Mouse (Mus musculus) T-helper 1 cell (primary cell): ENCODE measurements at regions not wholly inside any gene's neighbourhood (a gene's known extent, or its start where the extent isn't known, plus 50 kb on each side); places are given as distances from the start of the nearest gene placed in this dataset.

ENCODE experiments used
- in situ Hi-C: fragments of 300-600 bp; cut with MboI, MseI; formaldehyde crosslinking; loops from one replicate; pipeline ENCODE4 v1.15.1; 2025; ENCODE audit warnings: high pct_unique_total_duplicates

- in situ Hi-C loops: no loop called here
These were observed 240.3 kb upstream of the Lrig3 start for GRCm38 (mm10) chr10:125725681-125726139.

GRCm38 (mm10) chr10:125726546-125726945, 239.4 kb upstream of the Lrig3 start:
- in situ Hi-C loops: no loop called here

GRCm38 (mm10) chr10:125735744-125736494, 230.0 kb upstream of the Lrig3 start:
- in situ Hi-C loops: no loop called here

- in situ Hi-C loops: no loop called here
These were observed 222.8 kb upstream of the Lrig3 start for GRCm38 (mm10) chr10:125743181-125743580.

GRCm38 (mm10) chr10:125749031-125749585, 216.9 kb upstream of the Lrig3 start:
- in situ Hi-C loops: no loop called here

- in situ Hi-C loops: no loop called here
These were observed 213.3 kb upstream of the Lrig3 start for GRCm38 (mm10) chr10:125752506-125753218.

GRCm38 (mm10) chr10:125759171-125759570, 206.8 kb upstream of the Lrig3 start:
- in situ Hi-C loops: no loop called here

- in situ Hi-C loops: no loop called here
These were observed 203.4 kb upstream of the Lrig3 start for GRCm38 (mm10) chr10:125762367-125763068.

GRCm38 (mm10) chr10:125764402-125765102, 201.4 kb upstream of the Lrig3 start:
- in situ Hi-C loops: no loop called here

- in situ Hi-C loops: no loop called here
These were observed 200.7 kb upstream of the Lrig3 start for GRCm38 (mm10) chr10:125765103-125765820.

- in situ Hi-C loops: no loop called here
These were observed 197.7 kb upstream of the Lrig3 start for GRCm38 (mm10) chr10:125768281-125768680.

GRCm38 (mm10) chr10:125773541-125773940, 192.4 kb upstream of the Lrig3 start:
- in situ Hi-C loops: no loop called here

GRCm38 (mm10) chr10:125782486-125782885, 183.5 kb upstream of the Lrig3 start:
- in situ Hi-C loops: no loop called here

- in situ Hi-C loops: no loop called here
These were observed 181.1 kb upstream of the Lrig3 start for GRCm38 (mm10) chr10:125784896-125785295.

GRCm38 (mm10) chr10:125785448-125786196, 180.3 kb upstream of the Lrig3 start:
- in situ Hi-C loops: no loop called here

- in situ Hi-C loops: no loop called here
These were observed 179.6 kb upstream of the Lrig3 start for GRCm38 (mm10) chr10:125786197-125786879.

- in situ Hi-C loops: no loop called here
These were observed 179.1 kb upstream of the Lrig3 start for GRCm38 (mm10) chr10:125786880-125787337.

- in situ Hi-C loops: no loop called here
These were observed 178.4 kb upstream of the Lrig3 start for GRCm38 (mm10) chr10:125787441-125788060.

GRCm38 (mm10) chr10:125788262-125788661, 177.7 kb upstream of the Lrig3 start:
- in situ Hi-C loops: no loop called here
